Mouse (Mus musculus): Measurements from ENCODE around the gene Osgin1. TPM values are rescaled to one million over a fixed set of nuclear protein-coding genes. Genes with fewer than 3 reads are reported as not detected.

The Osgin1 gene
- total RNA-seq, 2 experiments from 2014 or later: 0.94 to 1.7 TPM

GRCm38 (mm10) chr8:119440250-119440951 lies 6.5 kb downstream of the Osgin1 start:
- ATAC-seq (replicated peaks; ENCODE audit: low FRiP score, poor library complexity, severe bottlenecking): no peak

GRCm38 (mm10) chr8:119440952-119441270 lies 7.0 kb downstream of the Osgin1 start:
- no peak for ATAC-seq (replicated peaks; ENCODE audit: low FRiP score, poor library complexity, severe bottlenecking)

GRCm38 (mm10) chr8:119442013-119442412 lies 8.1 kb downstream of the Osgin1 start:
- no peak for ATAC-seq (replicated peaks; ENCODE audit: low FRiP score, poor library complexity, severe bottlenecking)

GRCm38 (mm10) chr8:119442970-119443369 lies 9.0 kb downstream of the Osgin1 start:
- ATAC-seq (replicated peaks; ENCODE audit: low FRiP score, poor library complexity, severe bottlenecking): no peak

- no peak for ATAC-seq (replicated peaks; ENCODE audit: low FRiP score, poor library complexity, severe bottlenecking)
Measured at GRCm38 (mm10) chr8:119446211-119446989, 12.5 kb downstream of the Osgin1 start, which contains the start of gene Necab2. Necab2 (plus strand) TSS chr8:119446719.

- no peak for ATAC-seq (replicated peaks; ENCODE audit: low FRiP score, poor library complexity, severe bottlenecking)
Measured at GRCm38 (mm10) chr8:119446990-119447780, 13.3 kb downstream of the Osgin1 start.

- no peak for ATAC-seq (replicated peaks; ENCODE audit: low FRiP score, poor library complexity, severe bottlenecking)
Measured at GRCm38 (mm10) chr8:119447781-119448170, 13.9 kb downstream of the Osgin1 start.

- ATAC-seq (replicated peaks; ENCODE audit: low FRiP score, poor library complexity, severe bottlenecking): no peak
Measured at GRCm38 (mm10) chr8:119449627-119450026, 15.7 kb downstream of the Osgin1 start.

- ATAC-seq (replicated peaks; ENCODE audit: low FRiP score, poor library complexity, severe bottlenecking): no peak
Measured at GRCm38 (mm10) chr8:119451131-119451530, 17.2 kb downstream of the Osgin1 start.

GRCm38 (mm10) chr8:119452919-119453318 lies 19.0 kb downstream of the Osgin1 start:
- ATAC-seq (replicated peaks; ENCODE audit: low FRiP score, poor library complexity, severe bottlenecking): no peak

GRCm38 (mm10) chr8:119456045-119456444 lies 22.1 kb downstream of the Osgin1 start:
- no peak for ATAC-seq (replicated peaks; ENCODE audit: low FRiP score, poor library complexity, severe bottlenecking)

- ATAC-seq (replicated peaks; ENCODE audit: low FRiP score, poor library complexity, severe bottlenecking): no peak
Measured at GRCm38 (mm10) chr8:119459724-119460123, 25.8 kb downstream of the Osgin1 start.

GRCm38 (mm10) chr8:119461356-119461755 lies 27.4 kb downstream of the Osgin1 start:
- no peak for ATAC-seq (replicated peaks; ENCODE audit: low FRiP score, poor library complexity, severe bottlenecking)

- no peak for ATAC-seq (replicated peaks; ENCODE audit: low FRiP score, poor library complexity, severe bottlenecking)
Measured at GRCm38 (mm10) chr8:119463709-119464108, 29.8 kb downstream of the Osgin1 start.

- no peak for ATAC-seq (replicated peaks; ENCODE audit: low FRiP score, poor library complexity, severe bottlenecking)
Measured at GRCm38 (mm10) chr8:119466105-119466504, 32.2 kb downstream of the Osgin1 start.

- ATAC-seq (replicated peaks; ENCODE audit: low FRiP score, poor library complexity, severe bottlenecking): no peak
Measured at GRCm38 (mm10) chr8:119466794-119467193, 32.9 kb downstream of the Osgin1 start.

- ATAC-seq (replicated peaks; ENCODE audit: low FRiP score, poor library complexity, severe bottlenecking): no peak
Measured at GRCm38 (mm10) chr8:119468091-119468490, 34.2 kb downstream of the Osgin1 start.

GRCm38 (mm10) chr8:119478684-119479083 lies 44.8 kb downstream of the Osgin1 start:
- no peak for ATAC-seq (replicated peaks; ENCODE audit: low FRiP score, poor library complexity, severe bottlenecking)

GRCm38 (mm10) chr8:119484145-119484896 lies 50.4 kb downstream of the Osgin1 start:
- no peak for ATAC-seq (replicated peaks; ENCODE audit: low FRiP score, poor library complexity, severe bottlenecking)

- ATAC-seq (replicated peaks; ENCODE audit: low FRiP score, poor library complexity, severe bottlenecking): no peak
Measured at GRCm38 (mm10) chr8:119487093-119487492, 53.2 kb downstream of the Osgin1 start.

All from erythroblast, adult 5-6 weeks (primary cell).